Mouse (Mus musculus) liver, embryonic 15.5 days (tissue): Measurements from ENCODE around the gene Pgm2. TPM values are rescaled to one million over a fixed set of nuclear protein-coding genes. Genes with fewer than 3 reads are reported as not detected.

ENCODE experiments used
- ATAC-seq: fragments of 200-750 bp; cut with Nextera tagmentation; 2 replicates; pipeline ENCODE4 v1.8.0; 2017; ENCODE audit warnings: moderate number of reproducible peaks, mild to moderate bottlenecking, moderate library complexity; ENCODE audit not compliant: insufficient read depth
- H3K27ac ChIP-seq: fragments of 300-500 bp; sonication (generic); replicated peaks from 2 replicates; pipeline ENCODE4 v1.5.1; 2015; ENCODE audit warnings: mild to moderate bottlenecking, inconsistent platforms
- H3K27me3 ChIP-seq: fragments of 300-500 bp; sonication (generic); 2 replicates; pipeline ENCODE4 v1.6.1; 2015; ENCODE audit warnings: mild to moderate bottlenecking, inconsistent platforms
- H3K36me3 ChIP-seq: fragments of 300-500 bp; sonication (generic); replicated peaks from 2 replicates; pipeline ENCODE4 v1.6.1; 2015; ENCODE audit warnings: moderate library complexity, mild to moderate bottlenecking, inconsistent platforms
- H3K4me1 ChIP-seq: fragments of 300-500 bp; sonication (generic); replicated peaks from 2 replicates; pipeline ENCODE4 v1.6.1; 2015; ENCODE audit warnings: inconsistent platforms
- H3K4me2 ChIP-seq: fragments of 300-500 bp; sonication (generic); 2 replicates; pipeline ENCODE4 v1.6.1; 2015; ENCODE audit warnings: moderate library complexity, mild to moderate bottlenecking, inconsistent platforms
- H3K4me3 ChIP-seq: fragments of 300-500 bp; sonication (generic); replicated peaks from 2 replicates; pipeline ENCODE4 v1.5.1; 2015; ENCODE audit warnings: mild to moderate bottlenecking, inconsistent platforms
- H3K9ac ChIP-seq: fragments of 300-500 bp; sonication (generic); 2 replicates; pipeline ENCODE4 v1.6.1; 2015; ENCODE audit warnings: moderate library complexity, mild to moderate bottlenecking, inconsistent platforms
- H3K9me3 ChIP-seq: fragments of 300-500 bp; sonication (generic); replicated peaks from 2 replicates; pipeline ENCODE4 v1.6.1; 2016; ENCODE audit warnings: inconsistent platforms
- WGBS: fragments of 180-500 bp; shearing (Covaris S2); methylation state at CpG from one replicate; pipeline ENCODE4 v1.1.7; 2015; ENCODE audit warnings: mixed read lengths; ENCODE audit not compliant: insufficient replicate concordance; 5-methylcytosine and 5-hydroxymethylcytosine counted together
- polyA plus RNA-seq: library from polyadenylated mRNA; unstranded; fragments of >200 nt; fragmentation: Nextera tagmentation; extraction: Ambion mirVana; gene quantifications from 2 replicates; pipeline ENCODE4 v1.2.1, GENCODE M21; 2015

The Pgm2 gene
- polyA plus RNA-seq, 1 experiment from 2014 or later, result 16.8 TPM

- Histone ChIP-seq H3K4me3 (no peak overlapping the region), H3K36me3 (no peaks in the 10 kb centered on the region), H3K27me3 (no peaks in the 10 kb centered on the region), H3K4me2 (no peak overlapping the region), H3K9ac (no peak overlapping the region), H3K9me3 (no peaks in the 10 kb centered on the region), H3K4me1 (peaks cover 20% of the 10 kb centered on the region), H3K27ac (no peak overlapping the region)
- ATAC-seq, result no peak
- 61% methylated on average over 10 of the region's 10 CpGs for whole genome bisulfite sequencing
These were observed 53.7 kb downstream of the Pgm2 start for GRCm38 (mm10) chr5:64146384-64147005.

GRCm38 (mm10) chr5:64149184-64150127, 56.7 kb downstream of the Pgm2 start:
- peak; percentile 92 for ATAC-seq
- peak overlapping the region; percentile 47 for H3K9ac ChIP-seq

GRCm38 (mm10) chr5:64153319-64153718, 60.6 kb downstream of the Pgm2 start:
- no peaks in the 10 kb centered on the region for H3K36me3 ChIP-seq
- no peak for ATAC-seq
- no peak overlapping the region for H3K4me2 ChIP-seq
- no peaks in the 10 kb centered on the region for H3K9me3 ChIP-seq
- H3K27me3 ChIP-seq, result 0 out of 2 replicates have a peak, but pooled peaks cover under 1% of the 10 kb centered on the region
- H3K4me1 ChIP-seq, result peaks cover 38% of the 10 kb centered on the region
- H3K4me3 ChIP-seq, result no peak overlapping the region
- H3K9ac ChIP-seq, result no peak overlapping the region
- no peak overlapping the region for H3K27ac ChIP-seq
- WGBS, result 63% methylated on average over 1 of the region's 1 CpGs

More at GRCm38 (mm10) chr5:64149184-64150127, 56.7 kb downstream of the Pgm2 start:
- 3% methylated on average over 17 of the region's 17 CpGs for WGBS
- Histone ChIP-seq H3K27me3 (no peaks in the 10 kb centered on the region), H3K4me3 (peak overlapping the region; percentile 53), H3K4me1 (peaks cover 20% of the 10 kb centered on the region), H3K4me2 (peak overlapping the region; percentile 83), H3K9me3 (no peaks in the 10 kb centered on the region), H3K27ac (peak overlapping the region; percentile 69; the same call in 1 of the 2 replicates), H3K36me3 (no peaks in the 10 kb centered on the region)

- peak; percentile 62 for ATAC-seq
- peaks cover 18% of the 10 kb centered on the region for H3K27me3 ChIP-seq
- H3K27ac ChIP-seq, result peak within 1 kb of the TSS; percentile 38
- 11% methylated on average over 11 of the region's 11 CpGs for WGBS
- no peaks in the 10 kb centered on the region for H3K36me3 ChIP-seq
- H3K9ac ChIP-seq, result peak within 1 kb of the TSS; percentile 39
- H3K4me3 ChIP-seq, result peak within 1 kb of the TSS; percentile 28
- H3K9me3 ChIP-seq, result no peaks in the 10 kb centered on the region
- peaks cover 45% of the 10 kb centered on the region for H3K4me1 ChIP-seq
- peak within 1 kb of the TSS; percentile 60 for H3K4me2 ChIP-seq
These were observed 63.3 kb downstream of the Pgm2 start, which contains the start of gene Tbc1d1 for GRCm38 (mm10) chr5:64155861-64156550. Gene Tbc1d1, plus strand, starts transcription at chr5:64156305.

- 28% methylated on average over 4 of the region's 4 CpGs for WGBS
- H3K4me2 ChIP-seq, result peak overlapping the region; percentile 60
- peak overlapping the region; percentile 39 for H3K9ac ChIP-seq
- H3K27me3 ChIP-seq, result peaks cover 18% of the 10 kb centered on the region
- H3K27ac ChIP-seq, result peak overlapping the region; percentile 38
- peaks cover 50% of the 10 kb centered on the region for H3K4me1 ChIP-seq
- H3K36me3 ChIP-seq, result no peaks in the 10 kb centered on the region
- no peak for ATAC-seq
- H3K9me3 ChIP-seq, result no peaks in the 10 kb centered on the region
- H3K4me3 ChIP-seq, result peak overlapping the region; percentile 28
These were observed 63.8 kb downstream of the Pgm2 start for GRCm38 (mm10) chr5:64156579-64156978.

- WGBS, result 33% methylated on average over 1 of the region's 1 CpGs
- Histone ChIP-seq H3K36me3 (no peaks in the 10 kb centered on the region), H3K9me3 (no peaks in the 10 kb centered on the region), H3K27me3 (peaks cover 18% of the 10 kb centered on the region), H3K4me1 (peaks cover 63% of the 10 kb centered on the region), H3K9ac (no peak overlapping the region), H3K4me3 (no peak overlapping the region), H3K27ac (no peak overlapping the region), H3K4me2 (no peak overlapping the region; the same call in 1 of the 2 replicates)
- ATAC-seq, result no peak
These were observed 65.2 kb downstream of the Pgm2 start for GRCm38 (mm10) chr5:64157926-64158325.

GRCm38 (mm10) chr5:64158501-64158900, 65.8 kb downstream of the Pgm2 start:
- no peak overlapping the region for H3K27ac ChIP-seq
- H3K9me3 ChIP-seq, result no peaks in the 10 kb centered on the region
- H3K9ac ChIP-seq, result no peak overlapping the region
- WGBS, result 23% methylated on average over 4 of the region's 4 CpGs
- H3K36me3 ChIP-seq, result no peaks in the 10 kb centered on the region
- peaks cover 69% of the 10 kb centered on the region for H3K4me1 ChIP-seq
- H3K4me3 ChIP-seq, result no peak overlapping the region
- peaks cover 18% of the 10 kb centered on the region for H3K27me3 ChIP-seq
- no peak for ATAC-seq
- H3K4me2 ChIP-seq, result peak overlapping the region; percentile 99

- ATAC-seq, result no peak
- no peaks in the 10 kb centered on the region for H3K9me3 ChIP-seq
- no peaks in the 10 kb centered on the region for H3K36me3 ChIP-seq
- H3K27ac ChIP-seq, result 0 out of 2 replicates have a peak overlapping the region, but pooled peaks have one; percentile 57
- 1% methylated on average over 39 of the region's 39 CpGs for WGBS
- peaks cover 18% of the 10 kb centered on the region for H3K27me3 ChIP-seq
- peaks cover 71% of the 10 kb centered on the region for H3K4me1 ChIP-seq
- H3K4me2 ChIP-seq, result peak overlapping the region; percentile 99
- H3K9ac ChIP-seq, result peak overlapping the region; percentile 65
- peak overlapping the region; percentile 69 for H3K4me3 ChIP-seq
These were observed 66.5 kb downstream of the Pgm2 start for GRCm38 (mm10) chr5:64159065-64159780.

GRCm38 (mm10) chr5:64159781-64160704, 67.3 kb downstream of the Pgm2 start:
- Histone ChIP-seq H3K27me3 (peaks cover 18% of the 10 kb centered on the region), H3K4me1 (peaks cover 71% of the 10 kb centered on the region), H3K4me2 (peak overlapping the region; percentile 99), H3K36me3 (no peaks in the 10 kb centered on the region), H3K9me3 (no peaks in the 10 kb centered on the region), H3K27ac (peak overlapping the region; percentile 57), H3K4me3 (peak overlapping the region; percentile 69), H3K9ac (peak overlapping the region; percentile 65)
- WGBS, result 0% methylated on average over 59 of the region's 63 CpGs
- peak; percentile 57 for ATAC-seq
